Comparison of ENCODE assay signal across 10 mouse cellular contexts in the genomic region with DNA sequence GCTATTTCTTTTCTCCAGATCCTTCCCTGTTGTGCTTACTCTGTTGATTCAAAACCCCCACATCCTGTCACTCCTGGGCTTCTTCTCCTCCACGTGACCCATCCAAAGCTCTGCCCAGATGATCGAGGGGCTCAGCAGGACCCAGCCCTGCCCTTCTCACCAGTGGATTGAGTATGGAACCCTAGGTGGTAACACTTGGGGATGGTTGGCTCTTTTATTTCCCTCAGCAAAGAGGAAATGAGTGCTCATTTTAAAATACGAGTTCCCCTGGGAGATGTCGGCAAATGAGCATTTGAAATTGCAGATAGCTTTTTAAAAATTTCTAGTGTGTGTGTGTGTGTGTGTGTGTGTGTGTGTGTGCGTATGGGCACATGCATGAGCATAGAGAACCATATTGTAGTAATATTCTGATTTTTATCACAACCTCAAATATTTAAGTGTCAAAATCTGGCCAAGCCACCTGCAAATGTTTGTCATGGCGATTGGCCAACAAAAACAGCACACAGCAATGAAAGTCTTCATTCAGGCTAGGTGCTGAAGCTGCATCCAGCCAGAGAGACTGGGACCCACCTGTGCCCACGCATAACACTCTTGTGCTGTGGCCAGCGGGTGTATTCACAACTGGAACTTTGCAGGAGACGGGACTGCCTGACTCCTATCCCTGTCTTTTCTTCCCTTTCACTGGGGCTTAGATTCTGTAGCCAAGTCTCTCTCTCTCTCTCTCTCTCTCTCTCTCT.
A peak's percentile ranks its signal among the peaks of the same experiment; 100 is the strongest.
DNase-seq lines count a peak whose midpoint lies in the region; ATAC-seq and TF ChIP-seq lines count a peak whose summit lies in the region.
"Had no signal": no experiment of that assay in that cellular context is flagged by ENCODE, and none has a peak within 500 bp of the region (broad histone marks: within the 10 kb centered on the region; RNA-seq: fewer than 3 reads in every experiment).

No protein-coding gene starts in this region.

- H3K9ac ChIP-seq in lung, embryonic 14.5 days, result no peak overlapping the region
- H3K9ac ChIP-seq in neural tube, embryonic 15.5 days (replicated peaks), result no peak overlapping the region
- H3K9ac ChIP-seq in midbrain, postnatal 0 days (replicated peaks; ENCODE audit: low read length, poor library complexity, severe bottlenecking), result no peak overlapping the region

- no peak overlapping the region for H3K4me3 ChIP-seq in lung, embryonic 14.5 days (ENCODE audit: low read depth, low read length)
- H3K4me3 ChIP-seq in lung, adult 2 months (replicated peaks; ENCODE audit: extremely low read depth, low read depth, low read length), result no peak overlapping the region
- no peak overlapping the region for H3K4me3 ChIP-seq in embryonic facial prominence, embryonic 10.5 days
- H3K4me3 ChIP-seq in neural tube, embryonic 15.5 days (replicated peaks), result no peak overlapping the region
- no peak overlapping the region for H3K4me3 ChIP-seq in midbrain, postnatal 0 days (ENCODE audit: low read depth, low read length)

- peak overlapping the region; percentile 29 for H3K4me2 ChIP-seq in lung, embryonic 14.5 days
- H3K4me2 ChIP-seq in neural tube, embryonic 15.5 days, result peak overlapping the region; percentile 23
- H3K4me2 ChIP-seq in midbrain, postnatal 0 days (ENCODE audit: low read depth, low read length, poor library complexity, severe bottlenecking), result no peak overlapping the region

- no peaks in the 10 kb centered on the region for H3K9me3 ChIP-seq in lung, embryonic 14.5 days (ENCODE audit: low read depth, low read length)
- H3K9me3 ChIP-seq in embryonic facial prominence, embryonic 10.5 days, result no peaks in the 10 kb centered on the region
- H3K9me3 ChIP-seq in neural tube, embryonic 15.5 days (replicated peaks), result no peaks in the 10 kb centered on the region
- H3K9me3 ChIP-seq in midbrain, postnatal 0 days (ENCODE audit: low read length), result no peaks in the 10 kb centered on the region

- no peak for TF ChIP-seq POLR2A in lung, adult 2 months (IDR thresholded peaks at IDR 0.05; ENCODE audit: borderline replicate concordance, extremely low read depth, low read depth, low read length)

- peaks cover 13% of the 10 kb centered on the region; the same call in 1 of the 2 replicates for H3K4me1 ChIP-seq in lung, embryonic 14.5 days (ENCODE audit: insufficient read depth)
- peaks cover 2% of the 10 kb centered on the region; the same call in 1 of the 2 replicates for H3K4me1 ChIP-seq in lung, adult 2 months (ENCODE audit: control insufficient read depth, insufficient read depth, low read length)
- H3K4me1 ChIP-seq in embryonic facial prominence, embryonic 10.5 days, result peaks cover 49% of the 10 kb centered on the region
- H3K4me1 ChIP-seq in neural tube, embryonic 15.5 days, result peaks cover 34% of the 10 kb centered on the region
- H3K4me1 ChIP-seq in midbrain, postnatal 0 days (ENCODE audit: insufficient read depth, low read length), result no peaks in the 10 kb centered on the region

- 44% methylated on average over 9 of the region's 9 CpGs for WGBS in lung, embryonic 14.5 days
- 47% methylated on average over 9 of the region's 9 CpGs for WGBS in lung, adult 2 months
- WGBS in embryonic facial prominence, embryonic 10.5 days, result 79% methylated on average over 9 of the region's 9 CpGs
- WGBS in neural tube, embryonic 15.5 days, result 37% methylated on average over 9 of the region's 9 CpGs
- WGBS in midbrain, postnatal 0 days, result 71% methylated on average over 9 of the region's 9 CpGs

- H3K27ac ChIP-seq in lung, embryonic 14.5 days (ENCODE audit: low read depth), result peak overlapping the region; percentile 32
- H3K27ac ChIP-seq in embryonic facial prominence, embryonic 10.5 days (replicated peaks), result peak overlapping the region; percentile 40; the same call in 1 of the 2 replicates
- no peak overlapping the region for H3K27ac ChIP-seq in neural tube, embryonic 15.5 days (replicated peaks)
- H3K27ac ChIP-seq in midbrain, postnatal 0 days (ENCODE audit: low read depth, low read length), result no peak overlapping the region

- no peaks in the 10 kb centered on the region for H3K36me3 ChIP-seq in lung, embryonic 14.5 days (ENCODE audit: insufficient read depth)
- H3K36me3 ChIP-seq in embryonic facial prominence, embryonic 10.5 days (replicated peaks), result no peaks in the 10 kb centered on the region
- H3K36me3 ChIP-seq in neural tube, embryonic 15.5 days, result no peaks in the 10 kb centered on the region
- no peaks in the 10 kb centered on the region for H3K36me3 ChIP-seq in midbrain, postnatal 0 days (ENCODE audit: insufficient read depth, low read length)

- no peak for TF ChIP-seq CTCF in lung, embryonic 14.5 days (IDR thresholded peaks at IDR 0.05; ENCODE audit: low read depth)
- no peak for TF ChIP-seq CTCF in lung, adult 2 months (IDR thresholded peaks at IDR 0.05; ENCODE audit: insufficient read depth, low read length)
- no peak for TF ChIP-seq CTCF in midbrain, postnatal 0 days (IDR thresholded peaks at IDR 0.05)

- peak; percentile 51; the same call in 1 of the 2 replicates for ATAC-seq in lung, embryonic 14.5 days (ENCODE audit: insufficient read depth)
- ATAC-seq in neural tube, embryonic 15.5 days (ENCODE audit: low FRiP score), result no peak
- ATAC-seq in erythroid progenitor cell, adult 5-6 weeks (replicated peaks; ENCODE audit: low FRiP score, poor library complexity, severe bottlenecking), result no peak
- no peak for ATAC-seq in midbrain, postnatal 0 days (ENCODE audit: low FRiP score)

- peak; percentile 75 for DNase-seq in lung, embryonic 14.5 days
- DNase-seq in lung, adult 2 months, result no peak
- DNase-seq in embryonic facial prominence, embryonic 10.5 days (ENCODE audit: low spot score), result no peak
- peak; percentile 7 to 41 for DNase-seq in kidney, postnatal 36 days
- DNase-seq in yolk sac, embryonic 10.5 days (ENCODE audit: low spot score), result no peak
- DNase-seq in midbrain, postnatal 0 days (ENCODE audit: low spot score), result no peak
- DNase-seq: cerebellum, postnatal 14 days; heart, postnatal 36 days had no signal

- no peaks in the 10 kb centered on the region for H3K27me3 ChIP-seq in lung, embryonic 14.5 days (ENCODE audit: insufficient read depth, low read length)
- H3K27me3 ChIP-seq in embryonic facial prominence, embryonic 10.5 days (replicated peaks; ENCODE audit: low read depth, poor library complexity, severe bottlenecking), result no peaks in the 10 kb centered on the region
- H3K27me3 ChIP-seq in neural tube, embryonic 15.5 days (replicated peaks), result peaks cover 4% of the 10 kb centered on the region; the same call in 1 of the 2 replicates
- no peaks in the 10 kb centered on the region for H3K27me3 ChIP-seq in midbrain, postnatal 0 days (ENCODE audit: insufficient read depth, low read length)

Comparison
In these comparisons a context has a peak if more than half of its experiments do, and no peak if none do; other contexts are left out.
1. DNase-seq: peak in lung, embryonic 14.5 days (single experiment) and kidney, postnatal 36 days (2 of 2); none in lung, adult 2 months (single experiment), embryonic facial prominence, embryonic 10.5 days (single experiment), yolk sac, embryonic 10.5 days (single experiment) and midbrain, postnatal 0 days (single experiment).
2. H3K27ac ChIP-seq: peak in lung, embryonic 14.5 days (single experiment) and embryonic facial prominence, embryonic 10.5 days (single experiment); none in neural tube, embryonic 15.5 days (single experiment) and midbrain, postnatal 0 days (single experiment).